Mouse (Mus musculus): ENCODE measurements around the gene Sp100. TPM values are rescaled to one million over a fixed set of nuclear protein-coding genes. Genes with fewer than 3 reads are reported as not detected.

The Sp100 gene
- polyA plus RNA-seq, 1 experiment: 3.6 TPM

DNA sequence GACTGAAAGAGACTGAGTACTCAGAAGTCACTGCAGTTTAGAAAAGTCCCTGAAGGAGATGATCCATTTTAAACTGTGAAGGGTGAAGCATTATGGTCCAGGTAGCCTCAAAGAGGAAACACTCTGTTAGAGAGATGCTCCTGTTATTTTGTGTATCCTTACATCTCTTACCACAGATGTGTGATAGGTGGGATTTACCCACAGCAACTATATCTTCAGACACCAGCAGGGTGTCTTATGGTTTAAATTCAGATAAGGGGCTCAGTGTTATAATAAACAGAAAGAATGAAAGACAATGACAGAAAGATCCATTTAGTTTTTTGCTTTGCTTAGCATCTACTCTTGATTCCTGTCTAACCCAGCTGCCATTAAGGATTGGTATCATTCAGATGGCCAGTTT is 14.5 kb downstream of the Sp100 start:
- Histone ChIP-seq H3K27ac (ENCODE audit: insufficient read depth, low read length) (no peak overlapping the region), H3K4me3 (ENCODE audit: insufficient read depth, low read length) (no peak overlapping the region), H3K4me1 (ENCODE audit: control insufficient read depth, insufficient read depth, low read length) (no peaks in the 10 kb centered on the region)
- no peak for TF ChIP-seq CTCF (IDR thresholded peaks at IDR 0.05; ENCODE audit: borderline replicate concordance, insufficient read depth, low read length)
- TF ChIP-seq POLR2A (IDR thresholded peaks at IDR 0.05; ENCODE audit: low read depth, low read length): no peak

DNA sequence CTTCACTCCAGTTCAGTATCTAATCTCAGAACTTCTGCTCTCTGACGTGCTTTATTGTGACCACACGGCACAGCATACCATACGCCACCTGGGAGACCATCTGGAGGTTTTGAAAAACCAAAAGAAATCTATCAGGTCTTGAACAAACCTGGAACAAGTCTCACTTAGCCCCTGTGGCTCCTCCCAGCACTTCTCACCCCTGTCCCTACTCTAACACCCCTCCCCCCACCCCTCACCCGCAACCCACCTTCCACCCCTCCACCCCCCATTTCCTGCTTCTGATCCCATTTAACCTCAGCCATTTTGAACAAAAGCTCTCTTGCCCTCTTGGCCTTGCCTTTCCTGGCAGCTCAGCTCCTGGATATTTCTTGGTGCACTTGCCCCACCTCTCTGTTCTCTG is 30.4 kb downstream of the Sp100 start:
- Histone ChIP-seq H3K4me3 (ENCODE audit: insufficient read depth, low read length) (no peak overlapping the region), H3K4me1 (ENCODE audit: control insufficient read depth, insufficient read depth, low read length) (no peaks in the 10 kb centered on the region), H3K27ac (ENCODE audit: insufficient read depth, low read length) (no peak overlapping the region)
- no peak for TF ChIP-seq CTCF (IDR thresholded peaks at IDR 0.05; ENCODE audit: borderline replicate concordance, insufficient read depth, low read length)

DNA sequence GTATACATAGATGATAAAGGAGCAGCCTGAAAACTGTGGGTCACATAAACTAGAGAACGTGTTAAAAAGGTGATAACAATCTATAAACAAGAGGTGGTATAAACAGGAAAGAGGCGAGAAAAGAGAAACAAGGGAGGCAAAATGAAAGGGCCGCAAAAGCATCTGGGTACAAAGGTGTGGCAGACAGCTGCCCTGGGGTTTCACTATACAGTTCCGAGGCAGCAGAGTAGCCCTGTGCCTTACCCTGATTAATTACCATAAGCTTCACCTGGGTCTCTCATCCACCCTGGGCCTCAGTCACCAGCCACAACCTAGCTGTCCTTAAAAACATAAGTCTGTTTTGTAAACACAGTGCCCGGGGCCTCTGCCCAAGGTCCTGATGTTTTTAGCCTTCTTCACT is 36.9 kb downstream of the Sp100 start:
- Histone ChIP-seq H3K4me3 (ENCODE audit: insufficient read depth, low read length) (no peak overlapping the region), H3K4me1 (ENCODE audit: control insufficient read depth, insufficient read depth, low read length) (no peaks in the 10 kb centered on the region), H3K27ac (ENCODE audit: insufficient read depth, low read length) (no peak overlapping the region)
- TF ChIP-seq CTCF (IDR thresholded peaks at IDR 0.05; ENCODE audit: borderline replicate concordance, insufficient read depth, low read length) (no peak), POLR2A (IDR thresholded peaks at IDR 0.05; ENCODE audit: low read depth, low read length) (no peak)

DNA sequence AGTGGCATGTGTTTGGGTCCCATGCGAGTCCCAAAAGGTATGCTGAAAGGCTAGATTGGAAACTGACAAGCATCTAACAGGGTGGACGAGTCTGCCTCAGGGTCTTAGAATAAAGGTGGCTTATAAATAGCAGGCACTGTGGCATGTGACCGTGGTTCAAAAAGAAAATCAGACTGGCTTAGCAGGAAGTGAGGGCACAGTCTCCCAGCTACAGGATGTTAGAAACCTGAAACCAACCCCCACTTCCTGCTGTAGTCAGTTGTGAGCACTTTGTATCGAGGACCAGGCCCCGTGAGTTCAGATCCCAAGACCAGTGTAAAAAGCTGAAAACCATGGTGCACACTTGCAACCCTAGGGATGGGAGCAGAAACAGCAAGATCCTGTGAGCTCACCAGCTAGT is 37.6 kb downstream of the Sp100 start:
- no peak for TF ChIP-seq CTCF (IDR thresholded peaks at IDR 0.05; ENCODE audit: borderline replicate concordance, insufficient read depth, low read length)
- no peak for TF ChIP-seq POLR2A (IDR thresholded peaks at IDR 0.05; ENCODE audit: low read depth, low read length)
- H3K4me1 ChIP-seq (ENCODE audit: control insufficient read depth, insufficient read depth, low read length): no peaks in the 10 kb centered on the region
- H3K4me3 ChIP-seq (ENCODE audit: insufficient read depth, low read length): no peak overlapping the region
- H3K27ac ChIP-seq (ENCODE audit: insufficient read depth, low read length): no peak overlapping the region

DNA sequence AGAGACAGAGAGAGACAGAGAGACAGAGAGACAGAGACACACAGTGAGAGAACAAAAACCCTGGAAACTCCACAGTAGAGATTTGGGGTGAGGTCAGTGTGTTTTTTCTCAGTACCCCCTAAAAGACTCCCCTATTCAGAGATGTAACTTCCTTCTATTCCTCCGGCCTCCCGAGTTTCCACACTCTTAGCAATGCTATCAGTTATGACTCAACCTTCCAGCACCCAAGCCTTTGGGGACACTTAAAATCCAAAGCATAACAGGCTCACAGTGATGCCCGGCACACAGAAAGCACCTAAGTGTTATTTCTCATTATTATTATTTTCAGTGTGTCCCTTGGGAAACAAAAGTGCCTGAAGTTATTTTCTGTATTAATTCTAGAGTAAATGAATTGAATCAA is 40.8 kb downstream of the Sp100 start:
- H3K4me3 ChIP-seq (ENCODE audit: insufficient read depth, low read length): no peak overlapping the region
- no peaks in the 10 kb centered on the region for H3K4me1 ChIP-seq (ENCODE audit: control insufficient read depth, insufficient read depth, low read length)
- no peak for TF ChIP-seq CTCF (IDR thresholded peaks at IDR 0.05; ENCODE audit: borderline replicate concordance, insufficient read depth, low read length)
- TF ChIP-seq POLR2A (IDR thresholded peaks at IDR 0.05; ENCODE audit: low read depth, low read length): no peak
- no peak overlapping the region for H3K27ac ChIP-seq (ENCODE audit: insufficient read depth, low read length)

DNA sequence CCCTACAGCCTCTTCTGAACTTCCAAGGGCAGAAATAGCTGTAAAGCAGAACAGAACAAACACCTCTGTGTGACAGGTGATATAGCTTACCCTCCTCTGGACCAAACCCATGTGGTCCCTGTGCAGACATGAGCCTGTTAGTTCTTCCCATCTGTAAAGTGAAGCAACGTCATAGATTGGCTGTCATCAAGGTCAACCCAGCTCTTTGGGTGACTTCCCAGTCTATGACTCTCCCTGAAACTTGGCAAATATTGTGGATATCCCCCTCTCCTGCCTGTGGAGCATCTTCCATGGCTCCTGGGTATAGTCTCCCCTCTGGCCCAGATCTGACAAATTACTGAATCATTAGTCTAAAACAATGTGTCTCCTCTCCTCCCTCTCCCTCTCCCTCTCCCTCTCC is 42.5 kb downstream of the Sp100 start:
- TF ChIP-seq POLR2A (IDR thresholded peaks at IDR 0.05; ENCODE audit: low read depth, low read length) (no peak), CTCF (IDR thresholded peaks at IDR 0.05; ENCODE audit: borderline replicate concordance, insufficient read depth, low read length) (no peak)
- Histone ChIP-seq H3K27ac (ENCODE audit: insufficient read depth, low read length) (no peak overlapping the region), H3K4me1 (ENCODE audit: control insufficient read depth, insufficient read depth, low read length) (no peaks in the 10 kb centered on the region), H3K4me3 (ENCODE audit: insufficient read depth, low read length) (no peak overlapping the region)

DNA sequence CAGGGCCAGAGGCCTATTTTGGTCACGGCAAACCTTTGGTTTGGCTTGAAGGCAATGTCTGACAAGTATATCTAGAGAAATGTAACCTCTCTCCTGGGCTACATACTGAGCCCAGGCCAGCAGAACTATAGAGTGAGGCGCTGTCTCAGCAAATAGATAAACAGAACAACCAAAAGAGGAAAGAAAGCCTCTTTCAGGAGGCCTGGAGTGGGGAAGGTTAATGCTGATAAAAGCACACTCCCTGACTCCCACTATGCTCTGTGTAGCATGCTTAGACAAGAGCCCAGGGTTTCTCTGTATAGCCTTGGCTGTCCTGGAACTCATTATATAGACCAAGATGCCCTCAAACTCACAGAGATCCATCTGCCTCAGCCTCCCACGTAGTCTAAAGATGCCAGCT is 43.5 kb downstream of the Sp100 start:
- no peaks in the 10 kb centered on the region for H3K4me1 ChIP-seq (ENCODE audit: control insufficient read depth, insufficient read depth, low read length)
- TF ChIP-seq CTCF (IDR thresholded peaks at IDR 0.05; ENCODE audit: borderline replicate concordance, insufficient read depth, low read length): no peak
- no peak for TF ChIP-seq POLR2A (IDR thresholded peaks at IDR 0.05; ENCODE audit: low read depth, low read length)
- no peak overlapping the region for H3K27ac ChIP-seq (ENCODE audit: insufficient read depth, low read length)
- no peak overlapping the region for H3K4me3 ChIP-seq (ENCODE audit: insufficient read depth, low read length)

DNA sequence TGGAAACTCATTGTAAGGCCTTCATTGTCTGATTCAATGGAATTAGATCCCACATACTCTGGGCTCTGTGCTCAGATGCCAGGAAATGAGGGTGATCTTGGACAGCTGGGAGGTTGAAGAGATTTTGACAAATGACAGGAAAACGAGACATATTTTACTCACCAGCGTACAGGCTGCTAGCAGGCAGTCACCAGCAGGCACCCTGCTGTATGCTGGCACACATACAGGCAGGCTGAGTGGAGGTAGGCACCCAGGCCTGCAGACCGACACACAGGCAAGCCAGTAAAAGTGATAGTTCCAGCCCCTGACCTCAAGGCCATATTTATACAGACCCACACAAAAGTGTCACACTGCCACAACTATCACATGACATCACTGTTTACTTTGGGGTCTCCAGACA is 45.9 kb downstream of the Sp100 start:
- Histone ChIP-seq H3K4me3 (ENCODE audit: insufficient read depth, low read length) (no peak overlapping the region), H3K27ac (ENCODE audit: insufficient read depth, low read length) (no peak overlapping the region), H3K4me1 (ENCODE audit: control insufficient read depth, insufficient read depth, low read length) (no peaks in the 10 kb centered on the region)
- TF ChIP-seq CTCF (IDR thresholded peaks at IDR 0.05; ENCODE audit: borderline replicate concordance, insufficient read depth, low read length) (no peak), POLR2A (IDR thresholded peaks at IDR 0.05; ENCODE audit: low read depth, low read length) (no peak)

DNA sequence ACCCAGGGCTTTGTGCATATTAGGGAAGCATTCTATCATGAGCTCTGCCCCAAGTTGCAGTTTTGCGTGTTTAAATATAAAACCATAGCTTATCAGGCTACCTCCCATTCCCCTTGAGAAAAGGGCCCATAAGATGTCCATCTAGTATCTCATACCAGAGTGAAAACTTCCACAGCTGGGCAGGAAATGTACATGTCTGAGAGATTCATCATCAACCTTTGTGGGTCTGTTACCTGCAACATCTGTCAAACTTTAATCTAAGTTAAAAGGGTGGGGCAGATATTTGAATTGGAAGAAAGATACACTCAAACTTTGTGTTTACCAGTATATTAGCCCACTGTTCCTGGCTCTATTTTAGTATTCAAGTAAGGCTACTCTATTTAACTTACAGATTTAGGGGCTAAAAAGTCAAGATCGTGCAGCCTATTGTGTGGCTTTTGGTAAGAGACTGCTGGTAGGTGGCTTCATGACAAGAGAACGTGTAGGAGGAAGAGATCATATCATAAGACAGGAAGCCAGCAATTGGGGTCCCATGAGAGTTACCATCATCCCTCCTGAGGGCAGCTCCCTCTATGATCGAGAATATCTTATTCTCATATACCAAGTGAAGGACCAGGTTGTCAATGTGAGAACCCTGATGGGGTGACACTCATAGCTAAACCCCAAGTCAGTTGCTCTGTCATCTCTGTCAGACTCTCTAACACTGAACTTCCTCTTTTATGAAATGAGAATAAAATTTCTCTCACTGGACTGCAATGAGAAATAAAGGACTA is 48.1 kb downstream of the Sp100 start:
- H3K4me1 ChIP-seq (ENCODE audit: control insufficient read depth, insufficient read depth, low read length): no peaks in the 10 kb centered on the region
- H3K4me3 ChIP-seq (ENCODE audit: insufficient read depth, low read length): no peak overlapping the region
- no peak for TF ChIP-seq CTCF (IDR thresholded peaks at IDR 0.05; ENCODE audit: borderline replicate concordance, insufficient read depth, low read length)
- no peak for TF ChIP-seq POLR2A (IDR thresholded peaks at IDR 0.05; ENCODE audit: low read depth, low read length)
- no peak overlapping the region for H3K27ac ChIP-seq (ENCODE audit: insufficient read depth, low read length)

DNA sequence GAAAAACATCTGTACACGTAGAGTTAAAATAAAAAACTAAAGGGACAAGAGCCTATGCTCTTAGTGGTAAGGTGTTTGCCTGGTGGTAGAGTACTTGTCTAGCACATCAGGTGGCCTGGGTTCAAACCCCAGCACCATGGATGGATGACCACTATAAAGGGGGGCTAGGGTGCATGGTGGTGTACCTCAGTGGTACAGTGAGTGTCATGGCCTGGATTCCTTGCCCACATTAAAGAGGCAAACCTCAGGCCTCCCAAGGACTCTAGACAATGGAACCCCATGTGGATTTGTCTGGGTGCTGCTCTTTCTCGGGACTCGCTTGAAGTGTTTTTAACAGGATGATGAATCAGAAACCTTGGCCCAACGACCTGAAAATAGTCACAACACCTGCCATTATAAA is 52.7 kb downstream of the Sp100 start:
- Histone ChIP-seq H3K4me3 (ENCODE audit: insufficient read depth, low read length) (no peak overlapping the region), H3K4me1 (ENCODE audit: control insufficient read depth, insufficient read depth, low read length) (no peaks in the 10 kb centered on the region), H3K27ac (ENCODE audit: insufficient read depth, low read length) (no peak overlapping the region)
- TF ChIP-seq CTCF (IDR thresholded peaks at IDR 0.05; ENCODE audit: borderline replicate concordance, insufficient read depth, low read length) (no peak), POLR2A (IDR thresholded peaks at IDR 0.05; ENCODE audit: low read depth, low read length) (no peak)

Measured in embryonic fibroblast, embryonic 13.5 days (primary cell).